Mouse (Mus musculus) adrenal gland, adult (tissue): ENCODE measurements around the gene Gm10639.
"Not testable (repeated sequence)": the region's sequence is repeated elsewhere in the genome, so short reads cannot be mapped to it uniquely, and the experiment has no call there.

ENCODE experiments used
- DNase-seq, 2 experiments: peaks; one replicate each; pipeline ENCODE4 v3.0.0; 2022 to 2023; ENCODE audit warnings: low spot score in 1 of 2; ENCODE audit not compliant: inconsistent age in 2 of 2

The Gm10639 gene

GRCm38 (mm10) chr9:78289723-78290122 lies at the start of gene Gm10639:
Gene Gm10639 (plus strand): TSS chr9:78289923.
- DNase-seq, result not testable (repeated sequence)

GRCm38 (mm10) chr9:78255683-78256470 lies 33.8 kb upstream of the Gm10639 start:
- DNase-seq, result peak; percentile 17 to 78

- peak in 1 of 2 experiments; percentile 35 for DNase-seq
Observed at GRCm38 (mm10) chr9:78256914-78257313, 32.8 kb upstream of the Gm10639 start, which contains the start of gene Gm3776. Gene Gm3776 (plus strand): TSS chr9:78257129.

- DNase-seq, result peak; percentile 29 to 77
Observed at GRCm38 (mm10) chr9:78259688-78260087, 30.0 kb upstream of the Gm10639 start.

GRCm38 (mm10) chr9:78270945-78271344 lies 18.8 kb upstream of the Gm10639 start:
- peak in 1 of 2 experiments; percentile 18 for DNase-seq

GRCm38 (mm10) chr9:78282002-78282711 lies 7.6 kb upstream of the Gm10639 start:
- peak; percentile 21 to 76 for DNase-seq

GRCm38 (mm10) chr9:78289063-78289462 lies 660 bp upstream of the Gm10639 start:
- DNase-seq, result not testable (repeated sequence)

GRCm38 (mm10) chr9:78292462-78292861 lies 2.7 kb downstream of the Gm10639 start:
- not testable (repeated sequence) for DNase-seq

GRCm38 (mm10) chr9:78293683-78294082 lies 4.0 kb downstream of the Gm10639 start:
- not testable (repeated sequence) for DNase-seq

- DNase-seq, result not testable (repeated sequence)
Observed at GRCm38 (mm10) chr9:78294781-78295180, 5.1 kb downstream of the Gm10639 start.

- peak; percentile 26 to 67 for DNase-seq
Observed at GRCm38 (mm10) chr9:78296089-78296488, 6.4 kb downstream of the Gm10639 start.

GRCm38 (mm10) chr9:78298232-78298631 lies 8.5 kb downstream of the Gm10639 start:
- DNase-seq, result no peak

- not testable (repeated sequence) for DNase-seq
Observed at GRCm38 (mm10) chr9:78299143-78299542, 9.4 kb downstream of the Gm10639 start.

GRCm38 (mm10) chr9:78308122-78308521 lies 18.4 kb downstream of the Gm10639 start:
- not testable (repeated sequence) for DNase-seq

GRCm38 (mm10) chr9:78314696-78315095 lies 25.0 kb downstream of the Gm10639 start, which contains the start of gene Omt2a:
Gene Omt2a (minus strand): TSS chr9:78314796.
- no peak for DNase-seq

GRCm38 (mm10) chr9:78319499-78319898 lies 29.8 kb downstream of the Gm10639 start:
- DNase-seq, result peak; percentile 10 to 41

- DNase-seq, result not testable (repeated sequence)
Observed at GRCm38 (mm10) chr9:78327289-78327688, 37.6 kb downstream of the Gm10639 start, which contains the start of gene Omt2b. Gene Omt2b (plus strand): TSS chr9:78327589.

GRCm38 (mm10) chr9:78337050-78337449 lies 47.3 kb downstream of the Gm10639 start:
- not testable (repeated sequence) for DNase-seq

GRCm38 (mm10) chr9:78340324-78340723 lies 50.6 kb downstream of the Gm10639 start:
- DNase-seq, result peak; percentile 22 to 67

GRCm38 (mm10) chr9:78342494-78342893 lies 52.8 kb downstream of the Gm10639 start:
- not testable (repeated sequence) for DNase-seq

- not testable (repeated sequence) for DNase-seq
Observed at GRCm38 (mm10) chr9:78343055-78343454, 53.3 kb downstream of the Gm10639 start.

- DNase-seq, result not testable (repeated sequence)
Observed at GRCm38 (mm10) chr9:78345235-78345634, 55.5 kb downstream of the Gm10639 start.
